Mouse (Mus musculus) lung, postnatal 0 days (tissue): Measurements from ENCODE around the gene 1700001P01Rik. TPM values are rescaled to one million over a fixed set of nuclear protein-coding genes. Genes with fewer than 3 reads are reported as not detected.
A peak's percentile ranks its signal among the peaks of the same experiment; 100 is the strongest.

Experiments used
- ATAC-seq: fragments of 200-750 bp; cut with Nextera tagmentation; 2 replicates; pipeline ENCODE4 v1.8.0; 2017; ENCODE audit warnings: moderate library complexity
- DNase-seq: peaks from one replicate; pipeline ENCODE4 v3.0.0-alpha.2; 2016; ENCODE audit warnings: low spot score
- H3K27ac ChIP-seq: fragments of 300-500 bp; sonication (generic); 2 replicates; pipeline ENCODE4 v1.5.1; 2014; ENCODE audit warnings: antibody characterized with exemption, mild to moderate bottlenecking, low read length, mixed read lengths
- H3K27me3 ChIP-seq: fragments of 300-500 bp; sonication (generic); replicated peaks from 2 replicates; pipeline ENCODE4 v1.6.1; 2014; ENCODE audit warnings: low read length, mixed read lengths; ENCODE audit not compliant: insufficient read depth
- H3K36me3 ChIP-seq: fragments of 300-500 bp; sonication (generic); 2 replicates; pipeline ENCODE4 v1.6.1; 2014; ENCODE audit warnings: low read length, mixed read lengths; ENCODE audit not compliant: insufficient read depth
- H3K4me1 ChIP-seq: fragments of 300-500 bp; sonication (generic); 2 replicates; pipeline ENCODE4 v1.6.1; 2014; ENCODE audit warnings: antibody characterized with exemption, low read depth, low read length, mixed read lengths; ENCODE audit not compliant: insufficient read depth
- H3K4me2 ChIP-seq: fragments of 300-500 bp; sonication (generic); replicated peaks from 2 replicates; pipeline ENCODE4 v1.6.1; 2014; ENCODE audit warnings: low read depth, mild to moderate bottlenecking, low read length, moderate library complexity, mixed read lengths
- H3K4me3 ChIP-seq: fragments of 300-500 bp; sonication (generic); 2 replicates; pipeline ENCODE4 v1.5.1; 2014; ENCODE audit warnings: low read depth, low read length
- H3K9ac ChIP-seq: fragments of 300-500 bp; sonication (generic); replicated peaks from 2 replicates; pipeline ENCODE4 v1.6.1; 2014; ENCODE audit warnings: low read depth, mild to moderate bottlenecking
- H3K9me3 ChIP-seq: fragments of 300-500 bp; sonication (generic); 2 replicates; pipeline ENCODE4 v1.6.1; 2016; ENCODE audit warnings: low read length, mixed read lengths
- CTCF ChIP-seq: IDR thresholded peaks from 2 replicates; pipeline ENCODE4 v1.5.1; 2016; ENCODE audit warnings: antibody characterized with exemption, mild to moderate bottlenecking
- EP300 ChIP-seq: IDR thresholded peaks from 2 replicates; pipeline ENCODE4 v1.6.1; 2016; ENCODE audit warnings: antibody characterized with exemption, mild to moderate bottlenecking, control low read depth
- WGBS: fragments of 180-500 bp; shearing (Covaris S2); extraction: QIAGEN DNeasy Blood & Tissue Kit; methylation state at CpG from one replicate; pipeline ENCODE4 v1.1.7; 2014; 5-methylcytosine and 5-hydroxymethylcytosine counted together
- microRNA-seq: library from miRNA; unstranded; fragments of <30 nt; microRNA quantifications from one replicate; pipeline ENCODE4, GENCODE M21; 2016
- polyA plus RNA-seq: library from polyadenylated mRNA; unstranded; fragments of >200 nt; fragmentation: Nextera tagmentation; extraction: Ambion mirVana; gene quantifications from 2 replicates; pipeline ENCODE4 v1.2.1, GENCODE M21; 2015

1700001P01Rik gene
- polyA plus RNA-seq, 1 experiment from 2014 or later: not detected

DNA sequence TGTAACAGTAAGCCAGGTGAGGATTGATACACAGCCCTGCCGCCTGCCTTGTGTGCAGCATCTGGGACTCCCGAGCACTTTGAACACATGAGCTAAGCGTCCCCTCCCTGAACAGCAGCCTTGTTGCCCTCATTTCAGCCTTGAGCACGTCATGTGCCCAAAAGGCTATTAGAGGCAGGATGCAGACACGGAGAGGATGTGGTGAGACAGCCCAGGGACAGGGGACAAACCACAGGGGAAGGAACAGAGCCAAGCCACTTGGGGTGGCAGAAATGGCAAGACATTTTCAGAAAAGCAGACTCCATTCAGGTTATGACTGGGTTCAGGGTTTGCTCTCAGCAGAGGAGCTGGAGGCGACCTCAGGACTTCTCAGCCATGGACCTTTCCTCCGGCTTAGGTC, 47.4 kb downstream of the 1700001P01Rik start:
- no peak overlapping the region for H3K4me3 ChIP-seq
- no peak overlapping the region for H3K9ac ChIP-seq
- TF ChIP-seq CTCF: no peak
- no peak for TF ChIP-seq EP300
- no peaks in the 10 kb centered on the region for H3K27me3 ChIP-seq
- ATAC-seq: 0 out of 2 replicates have a peak, but pooled peaks have one; percentile 26
- peak; percentile 25 for DNase-seq
- no peaks in the 10 kb centered on the region for H3K9me3 ChIP-seq
- peaks cover 14% of the 10 kb centered on the region; the same call in 1 of the 2 replicates for H3K36me3 ChIP-seq
- WGBS: 67% methylated on average over 7 of the region's 7 CpGs
- H3K4me2 ChIP-seq: no peak overlapping the region
- no peaks in the 10 kb centered on the region for H3K4me1 ChIP-seq
- H3K27ac ChIP-seq: no peak overlapping the region

GRCm38 (mm10) chr11:97723709-97724108, 52.0 kb downstream of the 1700001P01Rik start:
- peak; percentile 63 for ATAC-seq
- Histone ChIP-seq H3K4me2 (no peak overlapping the region), H3K9me3 (no peaks in the 10 kb centered on the region), H3K27me3 (no peaks in the 10 kb centered on the region), H3K27ac (no peak overlapping the region), H3K36me3 (peaks cover 48% of the 10 kb centered on the region), H3K4me1 (no peaks in the 10 kb centered on the region), H3K4me3 (no peak overlapping the region), H3K9ac (no peak overlapping the region)
- DNase-seq: peak; percentile 26
- no peak for TF ChIP-seq EP300
- TF ChIP-seq CTCF: no peak
- 54% methylated on average over 7 of the region's 7 CpGs for WGBS

Small RNAs within 50 kb of the gene (microRNA-seq; reads per million reads assigned to microRNA genes)
- not detected for gene Mir8102

Other genes starting within 250 kb of the 1700001P01Rik start
- 0.36 and 0.45 TPM in 2 replicates for gene Srcin1, start 199.7 kb downstream of the 1700001P01Rik start, polyA plus RNA-seq
- 3.5 and 4.1 TPM in 2 replicates for gene Epop, start 146.2 kb downstream of the 1700001P01Rik start, polyA plus RNA-seq
- gene Mllt6, start 112.5 kb downstream of the 1700001P01Rik start, polyA plus RNA-seq: 3.0 and 3.5 TPM in 2 replicates
- gene Cisd3, start 90.1 kb downstream of the 1700001P01Rik start, polyA plus RNA-seq: 59.1 and 63.8 TPM in 2 replicates
- 10.5 TPM in 2 replicates for gene Pcgf2, start 75.4 kb downstream of the 1700001P01Rik start, polyA plus RNA-seq
- 350 and 419 TPM in 2 replicates for gene Psmb3, start 72.5 kb downstream of the 1700001P01Rik start, polyA plus RNA-seq
- 0.86 and 1.3 TPM in 2 replicates for gene Pip4k2b, start 31.2 kb downstream of the 1700001P01Rik start, polyA plus RNA-seq
- 12.7 and 13.2 TPM in 2 replicates for gene Cwc25, start 9.4 kb downstream of the 1700001P01Rik start, polyA plus RNA-seq
- 464 and 478 TPM in 2 replicates for gene Rpl23, start 6.5 kb upstream of the 1700001P01Rik start, polyA plus RNA-seq
- 96.4 and 107 TPM in 2 replicates for gene Lasp1, start 23.1 kb upstream of the 1700001P01Rik start, polyA plus RNA-seq
- 1.3 and 1.5 TPM in 2 replicates for gene B230217C12Rik, start 64.9 kb upstream of the 1700001P01Rik start, polyA plus RNA-seq
- 0.08 and 0.29 TPM in 2 replicates for gene Fbxo47, start 108.2 kb upstream of the 1700001P01Rik start, polyA plus RNA-seq
- gene Plxdc1, start 210.5 kb upstream of the 1700001P01Rik start, polyA plus RNA-seq: 1.7 TPM in 2 replicates
- gene Arl5c, start 220.3 kb upstream of the 1700001P01Rik start, polyA plus RNA-seq: 4.6 and 6.5 TPM in 2 replicates
- 3.5 and 4.0 TPM in 2 replicates for gene Cacnb1, start 247.1 kb upstream of the 1700001P01Rik start, polyA plus RNA-seq